Mouse (Mus musculus) telencephalon, adult 2 months (tissue): ENCODE results near the gene Tnni1.

Experiments used
- DNase-seq: peaks from one replicate; pipeline ENCODE4 v3.0.0-alpha.2; 2011; ENCODE audit warnings: low read depth, low spot score

Tnni1 gene

GRCm38 (mm10) chr1:135767324-135767890 is 11.8 kb upstream of the Tnni1 start:
- DNase-seq: no peak

GRCm38 (mm10) chr1:135768400-135768799 is 10.8 kb upstream of the Tnni1 start:
- DNase-seq: no peak

GRCm38 (mm10) chr1:135770237-135770636 is 9.0 kb upstream of the Tnni1 start:
- no peak for DNase-seq

- DNase-seq: no peak
Observed at GRCm38 (mm10) chr1:135770896-135771572, 8.2 kb upstream of the Tnni1 start.

GRCm38 (mm10) chr1:135771573-135771970 is 7.7 kb upstream of the Tnni1 start:
- no peak for DNase-seq

- no peak for DNase-seq
Observed at GRCm38 (mm10) chr1:135776596-135776995, 2.6 kb upstream of the Tnni1 start.

- DNase-seq: no peak
Observed at GRCm38 (mm10) chr1:135777046-135777445, 2.2 kb upstream of the Tnni1 start.

- no peak for DNase-seq
Observed at GRCm38 (mm10) chr1:135780649-135781048, 1.4 kb downstream of the Tnni1 start.

GRCm38 (mm10) chr1:135781220-135781619 is 2.0 kb downstream of the Tnni1 start:
- DNase-seq: peak; percentile 64

GRCm38 (mm10) chr1:135782816-135783215 is 3.6 kb downstream of the Tnni1 start:
- peak; percentile 59 for DNase-seq

GRCm38 (mm10) chr1:135787799-135788198 is 8.6 kb downstream of the Tnni1 start:
- no peak for DNase-seq

- DNase-seq: no peak
Observed at GRCm38 (mm10) chr1:135788708-135789107, 9.5 kb downstream of the Tnni1 start.

- DNase-seq: no peak
Observed at GRCm38 (mm10) chr1:135789815-135790214, 10.6 kb downstream of the Tnni1 start.

- no peak for DNase-seq
Observed at GRCm38 (mm10) chr1:135792143-135792939, 13.1 kb downstream of the Tnni1 start.

GRCm38 (mm10) chr1:135793370-135794215 is 14.4 kb downstream of the Tnni1 start:
- peak; percentile 76 for DNase-seq

GRCm38 (mm10) chr1:135794216-135795134 is 15.2 kb downstream of the Tnni1 start:
- no peak for DNase-seq

- no peak for DNase-seq
Observed at GRCm38 (mm10) chr1:135798492-135798891, 19.3 kb downstream of the Tnni1 start.

- DNase-seq: no peak
Observed at GRCm38 (mm10) chr1:135799109-135799627, 19.9 kb downstream of the Tnni1 start.

- no peak for DNase-seq
Observed at GRCm38 (mm10) chr1:135800192-135800950, 21.1 kb downstream of the Tnni1 start.

- no peak for DNase-seq
Observed at GRCm38 (mm10) chr1:135807546-135807945, 28.3 kb downstream of the Tnni1 start.
